ENCODE assay signal across 8 mouse cellular contexts in genomic region chr16:64723273-64724057, GRCm38 (mm10). TPM values are rescaled to one million over a fixed set of nuclear protein-coding genes. Genes with fewer than 3 reads are reported as not detected.
A peak's percentile ranks its signal among the peaks of the same experiment; 100 is the strongest.
DNase-seq lines count a peak whose midpoint lies in the region; ATAC-seq and TF ChIP-seq lines count a peak whose summit lies in the region.

No protein-coding gene starts in this region.

- no peak for TF ChIP-seq POLR2A in limb, embryonic 14.5 days (IDR thresholded peaks at IDR 0.05; ENCODE audit: borderline replicate concordance, extremely low read depth, insufficient read depth, insufficient read length)

- H3K4me3 ChIP-seq in embryonic facial prominence, embryonic 14.5 days (ENCODE audit: low read depth, low read length) = no peak overlapping the region
- no peak overlapping the region for H3K4me3 ChIP-seq in heart, embryonic 12.5 days
- H3K4me3 ChIP-seq in kidney, embryonic 15.5 days (replicated peaks) = no peak overlapping the region
- no peak overlapping the region for H3K4me3 ChIP-seq in limb, embryonic 14.5 days (replicated peaks; ENCODE audit: low read length)
- H3K4me3 ChIP-seq in neural tube, embryonic 13.5 days = no peak overlapping the region

- ATAC-seq in embryonic facial prominence, embryonic 14.5 days (ENCODE audit: low read depth) = peak; percentile 92
- ATAC-seq in heart, embryonic 12.5 days (ENCODE audit: insufficient number of reproducible peaks, low FRiP score) = peak; percentile 69
- ATAC-seq in kidney, embryonic 15.5 days (replicated peaks; ENCODE audit: low FRiP score) = peak; percentile 88
- peak; percentile 88 for ATAC-seq in limb, embryonic 14.5 days (ENCODE audit: low FRiP score, low read depth)
- peak; percentile 86 for ATAC-seq in neural tube, embryonic 13.5 days (ENCODE audit: low read depth)

- H3K27ac ChIP-seq in embryonic facial prominence, embryonic 14.5 days (replicated peaks; ENCODE audit: low read depth, low read length) = no peak overlapping the region
- H3K27ac ChIP-seq in heart, embryonic 12.5 days (ENCODE audit: poor library complexity, severe bottlenecking) = no peak overlapping the region
- no peak overlapping the region for H3K27ac ChIP-seq in kidney, embryonic 15.5 days
- H3K27ac ChIP-seq in limb, embryonic 14.5 days (replicated peaks; ENCODE audit: low read depth, low read length) = no peak overlapping the region
- H3K27ac ChIP-seq in neural tube, embryonic 13.5 days (replicated peaks) = no peak overlapping the region

- H3K4me2 ChIP-seq in embryonic facial prominence, embryonic 14.5 days (ENCODE audit: low read depth, low read length) = no peak overlapping the region
- H3K4me2 ChIP-seq in heart, embryonic 12.5 days = no peak overlapping the region
- no peak overlapping the region for H3K4me2 ChIP-seq in kidney, embryonic 15.5 days
- H3K4me2 ChIP-seq in limb, embryonic 14.5 days (replicated peaks; ENCODE audit: low read depth, low read length, severe bottlenecking) = no peak overlapping the region
- H3K4me2 ChIP-seq in neural tube, embryonic 13.5 days = no peak overlapping the region

- no peak overlapping the region for H3K9ac ChIP-seq in embryonic facial prominence, embryonic 14.5 days (ENCODE audit: low read depth, low read length)
- H3K9ac ChIP-seq in heart, embryonic 12.5 days = no peak overlapping the region
- H3K9ac ChIP-seq in kidney, embryonic 15.5 days = no peak overlapping the region
- H3K9ac ChIP-seq in limb, embryonic 14.5 days (ENCODE audit: low read depth, low read length, severe bottlenecking) = no peak overlapping the region
- H3K9ac ChIP-seq in neural tube, embryonic 13.5 days = no peak overlapping the region

- 38% methylated on average over 4 of the region's 4 CpGs for WGBS in embryonic facial prominence, embryonic 14.5 days
- WGBS in heart, embryonic 12.5 days = 44% methylated on average over 4 of the region's 4 CpGs
- 32% methylated on average over 4 of the region's 4 CpGs for WGBS in kidney, embryonic 15.5 days
- 17% methylated on average over 4 of the region's 4 CpGs for WGBS in limb, embryonic 14.5 days
- WGBS in neural tube, embryonic 13.5 days = 51% methylated on average over 4 of the region's 4 CpGs

- peaks cover 12% of the 10 kb centered on the region for H3K4me1 ChIP-seq in embryonic facial prominence, embryonic 14.5 days (ENCODE audit: control insufficient read depth, insufficient read depth, low read length)
- H3K4me1 ChIP-seq in heart, embryonic 12.5 days (replicated peaks) = 0 out of 2 replicates have a peak, but pooled peaks cover 2% of the 10 kb centered on the region
- no peaks in the 10 kb centered on the region for H3K4me1 ChIP-seq in kidney, embryonic 15.5 days
- H3K4me1 ChIP-seq in limb, embryonic 14.5 days (ENCODE audit: control insufficient read depth, insufficient read depth, low read length) = peaks cover 7% of the 10 kb centered on the region; the same call in 1 of the 2 replicates
- H3K4me1 ChIP-seq in neural tube, embryonic 13.5 days (replicated peaks) = peaks cover 9% of the 10 kb centered on the region

- no peaks in the 10 kb centered on the region for H3K36me3 ChIP-seq in embryonic facial prominence, embryonic 14.5 days (ENCODE audit: control insufficient read depth, insufficient read depth, low read length)
- no peaks in the 10 kb centered on the region for H3K36me3 ChIP-seq in heart, embryonic 12.5 days
- no peaks in the 10 kb centered on the region for H3K36me3 ChIP-seq in kidney, embryonic 15.5 days
- H3K36me3 ChIP-seq in limb, embryonic 14.5 days (ENCODE audit: control insufficient read depth, insufficient read depth, low read length) = no peaks in the 10 kb centered on the region
- H3K36me3 ChIP-seq in neural tube, embryonic 13.5 days = no peaks in the 10 kb centered on the region

- peak; percentile 9 for DNase-seq in CD4-positive helper T cell, adult 2 months (ENCODE audit: low read depth, low spot score)
- peak; percentile 57 for DNase-seq in adrenal gland, postnatal 14 days
- DNase-seq in embryonic facial prominence, embryonic 14.5 days (ENCODE audit: low spot score) = peak; percentile 90
- DNase-seq in limb, embryonic 14.5 days (ENCODE audit: low spot score) = peak; percentile 86
- DNase-seq in urinary bladder, postnatal 25 days (ENCODE audit: low spot score) = peak; percentile 27

- H3K9me3 ChIP-seq in embryonic facial prominence, embryonic 14.5 days (ENCODE audit: control insufficient read depth, low read length) = no peaks in the 10 kb centered on the region
- H3K9me3 ChIP-seq in heart, embryonic 12.5 days (replicated peaks) = no peaks in the 10 kb centered on the region
- H3K9me3 ChIP-seq in kidney, embryonic 15.5 days (replicated peaks) = no peaks in the 10 kb centered on the region
- H3K9me3 ChIP-seq in limb, embryonic 14.5 days (ENCODE audit: control insufficient read depth, low read length) = no peaks in the 10 kb centered on the region
- H3K9me3 ChIP-seq in neural tube, embryonic 13.5 days = no peaks in the 10 kb centered on the region

- H3K27me3 ChIP-seq in embryonic facial prominence, embryonic 14.5 days (replicated peaks; ENCODE audit: control insufficient read depth, insufficient read depth, low read length) = no peaks in the 10 kb centered on the region
- H3K27me3 ChIP-seq in heart, embryonic 12.5 days (replicated peaks) = no peaks in the 10 kb centered on the region
- H3K27me3 ChIP-seq in kidney, embryonic 15.5 days = no peaks in the 10 kb centered on the region
- H3K27me3 ChIP-seq in limb, embryonic 14.5 days (ENCODE audit: control insufficient read depth, insufficient read depth, low read length) = no peaks in the 10 kb centered on the region
- H3K27me3 ChIP-seq in neural tube, embryonic 13.5 days = no peaks in the 10 kb centered on the region; the same call in 1 of the 2 replicates

RNA-seq across cellular contexts. Expression of gene 4930453N24Rik, which starts 47.5 kb away (rescaled TPM):
- total RNA-seq in adrenal gland, postnatal 14 days (2021) = 35.9 and 39.9 TPM in 2 replicates
- 27.1 and 27.5 TPM in 2 replicates for polyA plus RNA-seq in embryonic facial prominence, embryonic 14.5 days (2014; fragmentation: Nextera tagmentation; extraction: Ambion mirVana)
- polyA plus RNA-seq in heart, embryonic 12.5 days (2016; fragmentation: Nextera tagmentation; extraction: Ambion mirVana) = 17.0 and 17.2 TPM in 2 replicates
- polyA plus RNA-seq in kidney, embryonic 15.5 days (2015; fragmentation: Nextera tagmentation; extraction: Ambion mirVana) = 21.8 and 23.7 TPM in 2 replicates
- 12.2 and 16.9 TPM in 2 replicates for polyA plus RNA-seq in limb, embryonic 14.5 days (2012; rRNA removed)
- polyA plus RNA-seq in limb, embryonic 14.5 days (2014; fragmentation: Nextera tagmentation; extraction: Ambion mirVana) = 28.6 and 29.8 TPM in 2 replicates
- polyA plus RNA-seq in neural tube, embryonic 13.5 days (2015; fragmentation: Nextera tagmentation; extraction: Ambion mirVana) = 21.6 and 23.9 TPM in 2 replicates

Comparison
In these comparisons a context has a peak if more than half of its experiments do, and no peak if none do; other contexts are left out.
1. DNase-seq: peak in every context shown above with its lines; median percentile 90 in embryonic facial prominence, embryonic 14.5 days; 86 in limb, embryonic 14.5 days; 57 in adrenal gland, postnatal 14 days; 27 in urinary bladder, postnatal 25 days; 9 in CD4-positive helper T cell, adult 2 months.